Mouse (Mus musculus) heart, adult 11 months (tissue): Measurements from ENCODE around the gene Me1.

Experiments used
- DNase-seq: peaks from one replicate; pipeline ENCODE4 v3.0.0; 2022

The Me1 gene

DNA sequence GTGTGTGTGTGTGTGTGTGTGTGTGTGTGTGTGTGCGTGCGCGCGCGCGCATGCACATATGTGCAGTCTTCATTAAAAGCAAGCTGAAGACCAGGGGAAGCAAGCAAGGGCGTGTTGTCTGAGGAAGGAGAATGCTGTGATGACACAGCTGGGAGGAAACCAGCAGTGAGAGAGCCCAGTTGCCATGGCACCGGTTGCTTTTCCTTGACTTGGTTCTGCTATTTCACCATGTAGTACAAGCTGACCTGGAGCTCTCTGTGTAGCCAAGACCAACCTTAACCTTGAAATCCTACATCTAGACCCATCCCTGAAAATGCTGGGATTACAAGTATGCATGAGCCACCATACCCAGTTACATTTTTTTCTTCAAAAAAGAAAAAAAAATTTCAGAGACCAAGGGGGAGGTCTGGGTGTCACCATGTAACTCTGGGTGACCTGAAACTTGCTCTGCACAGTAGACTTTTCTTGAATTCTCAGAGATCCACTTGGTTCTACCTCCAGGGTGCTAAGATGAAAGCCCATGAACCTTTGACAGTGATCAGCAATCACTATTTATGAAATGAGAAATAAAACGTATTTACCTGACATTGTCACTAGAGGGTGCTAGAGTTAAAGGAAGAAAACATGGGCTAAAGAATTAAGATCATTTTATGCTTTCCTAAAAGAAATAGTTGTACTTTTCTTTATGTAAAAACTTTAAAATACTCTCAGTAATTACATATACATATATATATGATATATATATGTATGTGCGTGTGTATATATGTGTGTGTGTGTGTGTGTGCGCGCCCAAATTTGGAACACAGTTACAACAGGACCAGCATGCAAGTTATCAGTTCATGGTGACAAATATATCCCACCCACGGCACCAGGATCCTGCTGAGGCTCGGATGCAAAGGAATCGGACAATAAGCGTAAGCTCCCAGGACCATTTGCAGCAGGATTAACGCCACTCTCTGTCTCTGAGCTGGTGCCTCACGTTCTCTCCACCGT lies 102.8 kb downstream of the Me1 start:
- peak; percentile 94 for DNase-seq

DNA sequence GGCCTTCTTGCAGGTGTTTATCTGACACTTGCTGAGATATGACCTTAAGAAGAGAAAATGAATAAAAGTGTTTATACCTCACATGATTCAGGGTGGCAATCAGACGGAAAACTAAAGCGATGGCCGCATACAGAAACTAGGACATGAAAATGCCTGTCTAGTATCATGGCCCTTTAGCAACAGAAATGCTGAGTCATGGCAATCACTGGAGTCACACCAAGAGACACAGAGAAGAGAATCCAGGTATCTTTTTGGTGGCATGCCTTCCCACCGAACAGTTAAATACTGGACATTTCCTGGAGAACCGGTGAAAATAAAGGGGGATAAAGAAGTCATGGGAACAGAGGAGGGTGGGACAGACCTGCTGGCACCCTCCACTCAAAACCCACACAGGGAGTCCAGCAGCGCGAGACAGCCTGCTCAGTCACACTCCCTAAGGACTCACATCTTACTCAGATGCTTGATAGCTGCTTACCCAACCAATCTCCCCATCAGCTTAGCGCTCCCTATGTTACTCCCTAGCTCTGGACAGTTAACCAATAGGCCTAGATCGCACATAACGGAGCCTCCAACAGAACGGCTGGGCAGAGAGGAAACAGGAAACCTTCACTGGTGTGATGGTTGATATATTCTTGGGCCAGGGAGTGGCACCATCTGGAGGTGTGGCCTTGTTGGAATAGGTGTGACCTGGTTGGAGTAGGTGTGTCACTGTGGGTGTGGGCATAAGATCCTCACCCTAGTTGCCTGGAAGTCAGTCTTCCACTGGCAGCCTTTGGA lies 108.5 kb downstream of the Me1 start:
- peak; percentile 75 for DNase-seq

DNA sequence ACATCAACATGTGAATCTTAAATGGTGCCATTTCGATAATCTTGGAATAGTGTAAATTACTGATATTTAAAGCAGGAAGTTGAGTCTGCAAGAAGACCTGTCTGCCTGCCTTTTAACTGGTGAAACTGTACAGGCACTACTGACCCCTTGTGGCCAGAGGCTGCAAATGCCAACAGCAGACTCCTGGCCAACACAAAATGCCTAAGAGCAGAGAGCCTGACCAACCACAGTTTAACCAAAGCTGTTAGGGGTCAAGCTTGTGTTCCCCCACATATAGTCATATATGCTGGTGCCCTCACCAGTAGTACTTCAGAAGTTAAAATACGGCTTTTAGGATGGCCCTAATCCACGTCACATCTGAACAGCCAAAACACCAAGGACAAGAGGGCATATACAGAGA lies 112.0 kb downstream of the Me1 start:
- peak; percentile 95 for DNase-seq

DNA sequence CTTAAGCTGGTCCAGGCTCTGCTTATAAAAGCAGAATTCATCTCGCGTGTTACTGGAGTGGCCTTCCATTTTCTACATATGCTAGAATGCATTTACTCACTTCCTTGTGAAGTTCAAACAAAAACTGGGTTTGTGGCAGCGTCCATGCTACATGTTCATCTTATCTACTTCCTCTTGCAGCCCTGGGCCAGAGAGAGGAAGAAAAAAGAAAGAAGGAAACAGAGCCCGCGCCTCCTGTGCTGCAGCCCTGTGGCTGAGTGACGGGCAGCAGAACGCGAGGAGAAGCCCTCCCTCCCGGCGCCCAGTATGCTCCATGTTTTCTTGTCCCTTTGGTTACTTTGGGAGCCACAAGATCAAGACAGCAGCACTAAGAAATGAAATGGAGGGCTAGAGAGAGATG lies 116.1 kb downstream of the Me1 start:
- DNase-seq: peak; percentile 91

DNA sequence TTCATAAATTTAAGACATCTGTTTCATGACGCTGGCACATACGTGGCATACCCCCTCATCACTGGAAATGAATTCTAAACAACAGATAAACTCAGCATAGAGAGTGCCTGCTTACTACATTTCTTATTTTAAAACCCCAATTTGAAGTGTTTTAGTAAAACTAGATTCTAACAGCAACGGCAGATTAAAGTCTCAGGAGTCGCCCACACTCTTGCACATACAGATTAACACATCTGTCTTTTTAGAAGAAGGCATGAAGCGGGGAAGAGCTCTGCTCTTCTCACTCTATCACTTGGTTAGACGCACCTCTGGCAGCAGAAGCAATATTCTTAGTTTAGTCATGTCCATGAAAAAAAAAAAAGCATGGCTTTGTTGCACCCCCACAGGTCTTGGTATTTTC lies 120.6 kb downstream of the Me1 start:
- DNase-seq: peak; percentile 12

DNA sequence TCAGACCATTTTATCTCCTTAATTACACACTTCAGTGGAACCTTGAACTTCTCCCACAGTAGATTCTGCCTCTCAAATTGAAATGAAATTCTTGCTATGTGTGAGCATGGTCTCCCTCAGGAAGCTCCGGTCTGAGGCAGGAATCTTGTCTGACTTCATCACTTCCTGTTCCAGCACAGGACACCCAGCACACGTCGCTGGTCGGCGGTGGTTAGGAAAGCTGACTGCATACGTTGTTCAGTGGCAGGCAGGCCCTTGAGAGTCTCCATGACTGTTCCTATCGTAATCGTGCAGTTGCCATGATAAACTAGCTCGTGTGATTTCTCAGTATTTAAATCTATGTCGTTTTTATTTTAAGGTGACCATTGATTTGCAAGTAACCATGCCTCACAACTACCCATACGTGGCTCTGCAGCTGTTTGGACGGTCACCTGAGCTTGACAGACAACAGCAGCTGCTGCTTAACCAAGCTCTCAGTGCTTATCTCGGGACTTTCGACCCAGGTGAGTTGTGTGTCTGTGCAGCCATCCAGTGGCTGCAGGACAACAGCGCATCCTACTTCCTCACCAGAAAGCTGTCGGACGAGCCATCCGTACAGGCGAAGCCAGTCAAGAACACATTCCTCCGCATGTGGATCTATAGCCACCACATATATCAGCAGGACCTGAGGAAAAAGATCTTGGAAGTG lies 122.0 kb downstream of the Me1 start:
- peak; percentile 88 for DNase-seq

DNA sequence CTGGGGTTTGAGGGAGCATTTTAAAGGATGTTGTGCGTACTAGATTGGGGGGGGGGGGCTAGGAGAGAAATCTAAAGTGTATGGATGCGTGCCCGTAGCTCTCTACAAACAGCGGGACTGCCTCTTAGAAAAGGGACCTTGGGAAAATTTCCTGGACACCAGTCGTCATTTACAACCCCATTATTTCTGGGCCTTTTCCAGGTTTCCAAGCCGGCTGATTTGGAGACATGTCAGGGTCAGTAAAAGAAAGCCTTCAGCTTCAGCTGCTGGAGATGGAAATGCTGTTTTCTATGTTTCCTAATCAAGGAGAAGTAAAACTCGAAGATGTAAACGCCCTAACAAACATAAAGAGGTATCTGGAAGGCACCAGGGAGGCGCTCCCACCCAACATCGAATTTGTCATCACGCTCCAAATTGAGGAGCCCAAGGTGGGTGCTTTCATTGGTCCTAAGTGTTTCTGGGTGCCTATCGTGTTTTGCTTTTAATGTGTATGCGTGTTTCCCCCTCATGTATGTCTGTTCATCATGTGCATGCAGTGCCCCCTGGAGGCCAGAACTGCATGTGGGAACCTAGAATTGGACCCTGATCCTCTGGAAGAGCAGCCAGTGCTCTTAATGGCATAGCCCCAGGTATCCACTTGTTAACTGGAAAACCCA lies 123.0 kb downstream of the Me1 start:
- peak; percentile 98 for DNase-seq

DNA sequence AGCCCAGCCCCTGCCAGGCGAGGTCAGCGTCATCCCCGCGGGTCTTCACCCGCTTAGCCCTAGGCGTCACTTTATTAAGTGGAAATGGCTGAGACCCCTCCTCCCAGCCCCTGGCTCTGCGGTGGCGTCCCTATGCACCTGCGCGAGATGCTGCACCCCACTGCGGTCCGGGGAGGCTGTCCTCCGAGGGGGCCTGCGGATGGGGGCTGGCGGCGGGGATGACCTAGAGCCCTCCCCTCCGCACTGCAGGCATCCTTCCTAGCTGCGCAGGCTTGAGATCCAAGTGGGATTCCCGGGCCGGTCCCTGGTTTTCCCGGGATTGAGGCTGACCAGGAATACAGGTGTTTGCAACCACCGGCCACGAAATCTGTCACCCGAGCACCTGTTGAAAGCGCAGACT lies 123.6 kb downstream of the Me1 start:
- no peak for DNase-seq

DNA sequence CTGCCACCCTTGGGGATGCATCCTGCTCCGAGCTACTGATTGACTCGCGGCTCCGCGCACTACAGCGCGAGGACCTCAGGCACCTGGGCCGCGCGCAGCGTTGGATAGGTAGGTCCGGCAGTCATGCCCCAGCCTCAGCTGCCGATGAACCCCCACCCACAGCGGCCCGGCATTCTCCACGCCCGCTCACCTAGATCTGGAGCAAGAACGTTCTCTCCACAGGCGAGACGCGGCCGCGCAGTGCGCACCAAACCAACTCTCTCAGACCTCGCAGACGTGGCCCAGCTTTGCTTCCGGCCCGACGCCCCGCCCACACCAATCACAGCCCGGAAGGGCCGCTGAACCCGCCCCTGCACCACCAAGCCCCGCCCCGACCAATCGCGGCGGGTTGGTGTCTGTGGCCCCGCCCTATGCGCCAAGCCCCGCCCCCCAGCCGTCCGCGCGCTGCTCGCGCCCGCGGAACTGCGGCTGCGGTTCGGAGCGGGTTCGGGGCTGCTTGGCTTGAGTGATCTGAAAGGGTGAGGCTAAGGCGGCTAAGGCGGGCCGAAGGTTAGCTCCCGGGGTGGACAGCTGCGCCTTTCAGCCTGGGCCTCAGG lies 124.1 kb downstream of the Me1 start, which contains the start of the genes Pgm3 and Rwdd2a:
Pgm3 (minus strand) TSS at position 303 of the 596 bp plus-strand sequence.
Rwdd2a (plus strand) TSS at position 452 of the 596 bp plus-strand sequence.
- peak; percentile 99 for DNase-seq

DNA sequence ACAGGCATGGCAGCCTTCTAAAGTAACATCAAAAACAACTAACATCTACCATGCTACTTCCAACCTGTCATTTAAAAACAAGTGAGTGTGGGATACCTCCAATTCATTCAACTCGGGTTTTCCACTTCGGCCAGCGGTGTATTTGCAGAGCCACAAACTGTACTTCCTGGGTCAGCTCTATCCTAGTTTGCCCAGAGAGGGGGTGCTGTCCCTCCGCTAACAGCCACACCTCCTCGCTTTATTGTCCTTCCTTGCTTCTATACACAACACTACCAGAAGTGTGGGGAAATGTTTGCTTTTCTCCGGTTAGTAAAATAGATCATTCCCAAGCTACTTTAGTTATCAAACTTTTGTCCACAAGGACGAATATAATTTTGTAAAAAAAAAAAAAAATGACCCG lies 124.8 kb downstream of the Me1 start:
- peak; percentile 89 for DNase-seq

DNA sequence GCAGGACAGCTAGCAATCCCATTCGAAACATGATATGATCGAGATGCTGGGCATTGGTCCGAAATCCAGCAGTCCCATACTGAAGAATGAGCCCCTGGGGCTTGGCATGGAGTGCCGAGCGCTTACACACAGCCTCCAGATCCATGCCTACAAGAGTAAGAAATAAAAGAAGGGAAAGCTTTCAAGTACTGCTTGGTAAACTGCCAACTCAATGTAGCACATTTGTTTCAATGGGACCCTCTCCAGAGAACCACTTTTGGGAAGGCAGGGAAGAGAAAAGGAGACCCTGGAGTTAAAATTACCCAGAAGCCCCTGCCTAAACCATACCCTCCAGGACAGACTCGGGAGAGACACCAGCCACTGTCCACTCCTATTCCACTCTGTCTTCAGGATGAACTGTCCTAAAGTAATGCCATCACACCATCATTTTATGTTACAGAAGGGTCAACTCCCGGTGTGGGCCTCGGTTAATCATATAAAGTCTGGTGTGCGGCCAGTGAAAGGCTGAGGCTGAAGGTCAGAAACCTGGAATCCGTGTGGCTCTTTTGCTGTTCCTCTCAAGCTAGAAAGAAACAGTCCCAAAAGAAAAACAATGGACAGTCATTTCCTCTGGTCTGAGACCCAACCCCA lies 125.4 kb downstream of the Me1 start:
- DNase-seq: peak; percentile 87

DNA sequence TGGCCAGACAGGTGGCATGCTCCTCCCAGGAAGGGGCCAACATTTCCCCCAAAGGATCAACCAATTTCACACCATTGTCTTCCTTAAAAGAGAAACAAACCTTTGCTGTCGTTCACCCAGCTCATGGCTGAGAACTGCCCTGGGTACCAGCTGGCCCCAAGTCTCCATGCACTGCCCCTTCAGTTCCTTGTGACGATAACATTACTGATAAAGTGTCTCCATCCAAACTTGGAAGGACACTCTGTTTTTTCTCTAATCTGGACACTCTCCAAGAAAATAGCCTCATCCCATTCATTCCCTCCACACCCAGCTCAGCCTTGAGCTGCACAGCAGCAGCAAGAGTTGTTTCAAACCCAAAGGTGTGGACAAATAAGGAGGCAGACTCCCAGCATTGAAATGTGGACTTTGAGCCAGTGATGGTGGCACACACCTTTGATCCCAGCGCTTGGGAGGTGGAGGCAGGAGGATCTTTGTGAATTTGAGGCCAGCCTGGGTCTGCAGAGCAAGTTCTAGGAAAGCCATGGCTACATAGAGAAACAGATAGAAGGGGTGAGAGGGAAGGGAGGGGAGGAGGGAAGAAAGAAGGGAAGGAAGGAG lies 126.3 kb downstream of the Me1 start:
- DNase-seq: peak; percentile 90

DNA sequence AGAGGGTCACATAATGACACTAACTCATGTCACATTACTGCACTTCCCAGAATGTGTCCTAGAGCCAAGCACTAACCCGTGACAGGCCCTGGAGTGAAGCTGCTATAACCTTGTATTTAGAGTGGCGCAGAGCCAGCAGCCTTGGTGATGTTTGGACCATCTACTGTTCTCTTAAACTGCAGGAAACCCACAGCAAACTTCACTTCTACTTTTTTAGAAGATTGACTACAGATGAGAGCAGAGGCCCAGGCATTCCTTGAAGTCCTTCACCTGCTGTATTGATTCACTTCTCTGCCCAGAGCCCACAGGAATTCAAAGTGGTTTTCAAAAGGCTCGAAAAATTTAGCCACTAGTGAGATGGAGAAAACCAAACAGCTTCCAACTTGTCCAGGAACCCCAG lies 135.2 kb downstream of the Me1 start:
- DNase-seq: peak; percentile 90

DNA sequence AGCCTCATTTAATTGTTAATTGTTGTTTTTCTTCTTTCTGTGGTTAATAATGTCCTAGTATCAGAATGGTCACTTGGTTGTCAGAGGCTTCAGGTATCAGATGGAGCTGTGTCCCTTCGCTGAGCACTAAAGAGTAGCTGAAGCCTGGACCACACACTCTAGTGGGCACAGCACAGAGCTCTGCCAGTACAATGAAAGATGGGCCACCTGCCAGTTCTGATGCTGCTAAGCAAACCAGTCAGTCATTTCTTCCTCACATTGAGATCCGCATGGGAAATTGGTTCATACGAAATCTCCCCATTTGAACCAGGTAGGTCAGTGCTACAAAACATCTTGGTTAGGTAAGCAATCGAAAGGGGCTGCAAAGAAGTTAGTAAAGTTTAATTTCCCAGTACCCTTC lies 141.1 kb downstream of the Me1 start:
- peak; percentile 16 for DNase-seq

DNA sequence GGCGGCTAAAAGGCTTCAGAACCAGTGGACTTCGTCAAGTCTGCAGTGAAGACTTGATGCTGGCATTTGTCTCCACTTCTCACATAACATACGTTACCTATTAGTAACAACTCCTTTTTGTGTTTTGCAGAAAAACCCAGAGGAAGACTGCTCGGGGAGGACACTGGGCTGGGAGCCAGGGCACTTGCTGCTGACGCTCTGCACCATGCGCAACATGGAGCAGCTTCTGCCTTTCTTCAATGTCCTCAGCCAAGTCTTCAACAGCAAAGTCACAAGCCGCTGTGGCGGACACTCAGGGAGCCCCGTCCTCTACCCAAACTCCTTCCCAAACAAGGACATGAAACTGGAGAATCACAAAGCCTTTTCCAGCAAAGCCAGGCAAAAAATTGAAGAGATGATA lies 141.9 kb downstream of the Me1 start:
- peak; percentile 80 for DNase-seq

DNA sequence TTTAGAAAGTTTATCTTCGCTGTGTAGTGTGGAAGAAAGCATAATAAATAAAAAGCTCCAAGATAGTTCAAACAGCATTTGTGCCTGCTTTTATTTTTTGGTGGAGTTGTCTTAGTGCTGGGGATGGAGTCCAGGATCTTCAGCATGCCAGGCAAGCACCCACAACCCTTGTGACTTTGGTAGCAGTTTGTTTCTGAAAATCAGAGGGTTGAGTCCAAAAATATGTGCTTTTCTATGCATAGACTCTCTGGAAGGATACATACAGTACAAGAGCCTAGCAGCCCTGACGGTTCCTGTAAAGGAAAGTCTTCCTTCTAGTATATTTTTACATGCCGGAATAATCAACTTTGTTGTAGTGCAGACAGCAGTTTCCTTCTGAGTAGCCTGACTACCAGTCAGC lies 145.0 kb downstream of the Me1 start:
- peak; percentile 60 for DNase-seq

DNA sequence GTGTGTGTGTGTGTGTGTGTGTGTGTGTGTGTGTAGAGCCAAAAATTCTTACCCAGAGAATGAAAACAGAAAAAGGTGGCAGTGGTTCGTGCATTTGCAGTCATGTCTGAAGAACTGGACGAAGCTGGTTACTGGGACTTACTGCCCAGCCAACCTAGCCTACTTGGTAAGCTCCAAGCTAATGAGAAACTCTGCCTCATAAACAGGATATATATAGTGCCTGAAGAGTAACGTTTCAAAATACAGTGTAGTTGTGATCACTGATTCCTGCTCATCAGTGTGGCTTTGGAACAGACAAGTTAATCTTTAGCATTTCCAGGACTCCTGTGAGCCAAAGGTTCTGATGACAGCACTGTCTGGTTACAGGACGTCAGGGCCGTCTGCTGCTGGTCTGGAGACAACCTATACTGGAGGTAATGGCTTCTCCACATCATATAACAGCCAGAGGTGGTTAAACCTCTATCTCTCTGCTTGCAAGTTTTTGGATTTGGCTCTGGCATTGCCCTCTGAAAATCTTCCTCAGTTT lies 146.1 kb downstream of the Me1 start:
- peak; percentile 34 for DNase-seq

DNA sequence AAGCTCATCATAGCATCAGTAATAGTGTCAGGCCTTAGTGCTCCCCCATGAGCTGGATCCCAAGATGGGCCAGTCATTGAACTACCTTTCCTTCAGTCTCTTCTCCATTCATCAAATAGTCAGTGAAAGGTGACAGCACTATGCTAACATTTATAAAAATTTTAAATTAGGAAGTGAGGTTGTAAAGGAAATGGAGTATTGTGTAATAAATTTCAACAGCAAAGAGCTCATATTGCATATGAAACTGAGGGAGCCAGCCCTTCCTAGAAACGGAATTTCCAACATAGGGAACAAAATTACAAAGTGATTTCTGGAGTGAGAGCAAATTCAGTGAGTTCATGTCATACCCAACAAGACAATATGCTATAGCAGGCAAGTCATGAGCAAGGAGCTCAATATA lies 151.2 kb downstream of the Me1 start:
- DNase-seq: peak; percentile 34

DNA sequence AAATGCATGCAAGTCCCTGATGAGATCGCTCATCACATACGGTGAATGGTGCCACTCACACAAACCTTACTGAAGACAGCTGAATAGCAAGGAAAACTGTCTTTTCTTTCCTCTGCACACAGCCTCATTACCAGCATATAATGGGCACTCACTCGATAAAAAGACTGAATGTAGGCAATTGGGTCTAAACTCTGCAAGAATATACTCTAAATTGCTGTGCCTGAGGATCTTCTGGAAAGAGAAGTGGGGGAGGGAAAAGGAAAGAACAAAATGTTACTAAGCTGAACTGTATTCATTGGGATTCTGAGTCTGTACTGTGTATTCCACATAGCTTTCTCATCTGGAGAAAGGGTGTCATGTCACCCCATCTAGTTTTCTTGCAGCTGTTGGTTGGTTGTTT lies 152.3 kb downstream of the Me1 start:
- peak; percentile 49 for DNase-seq

DNA sequence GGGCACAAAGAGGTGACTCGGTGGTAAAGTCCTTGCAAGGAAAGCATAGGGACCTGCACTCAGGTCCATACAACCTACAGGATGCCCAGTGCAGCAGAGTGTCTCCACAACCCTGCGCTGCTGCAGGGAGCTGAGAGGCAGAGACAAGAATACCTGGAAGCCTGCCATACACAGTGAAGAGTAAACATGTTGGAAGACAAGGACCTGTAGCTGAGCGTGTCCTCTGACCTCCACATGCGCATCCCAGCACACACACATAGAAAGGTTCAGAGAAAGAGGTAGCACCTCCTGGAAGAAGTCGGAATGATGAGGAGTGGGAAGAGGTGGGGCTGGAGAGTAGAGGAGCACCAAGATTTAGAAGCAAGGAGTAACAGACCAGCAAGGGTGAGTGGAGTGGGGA lies 161.7 kb downstream of the Me1 start:
- DNase-seq: peak; percentile 72
